Mouse (Mus musculus) intestine, postnatal 0 days (tissue): ENCODE measurements around the gene T2. TPM values are rescaled to one million over a fixed set of nuclear protein-coding genes. Genes with fewer than 3 reads are reported as not detected.

Experiments used
- ATAC-seq: fragments of 200-750 bp; cut with Nextera tagmentation; 2 replicates; pipeline ENCODE4 v1.8.0; 2017; ENCODE audit warnings: mild to moderate bottlenecking, moderate TSS enrichment, moderate library complexity
- H3K27ac ChIP-seq: fragments of 300-500 bp; sonication (generic); 2 replicates; pipeline ENCODE4 v1.5.1; 2014; ENCODE audit warnings: mild to moderate bottlenecking, low read depth, low read length, moderate library complexity
- H3K27me3 ChIP-seq: fragments of 300-500 bp; sonication (generic); replicated peaks from 2 replicates; pipeline ENCODE4 v1.6.1; 2014; ENCODE audit warnings: low read length, mixed read lengths; ENCODE audit not compliant: control insufficient read depth, insufficient read depth
- H3K36me3 ChIP-seq: fragments of 300-500 bp; sonication (generic); 2 replicates; pipeline ENCODE4 v1.6.1; 2014; ENCODE audit warnings: mild to moderate bottlenecking, moderate library complexity; ENCODE audit not compliant: control insufficient read depth, insufficient read depth
- H3K4me1 ChIP-seq: fragments of 300-500 bp; sonication (generic); replicated peaks from 2 replicates; pipeline ENCODE4 v1.6.1; 2014; ENCODE audit warnings: antibody characterized with exemption, low read length, mixed read lengths; ENCODE audit not compliant: control insufficient read depth, insufficient read depth
- H3K4me2 ChIP-seq: fragments of 300-500 bp; sonication (generic); replicated peaks from 2 replicates; pipeline ENCODE4 v1.6.1; 2014; ENCODE audit warnings: low read depth, mild to moderate bottlenecking, moderate library complexity
- H3K4me3 ChIP-seq: fragments of 300-500 bp; sonication (generic); 2 replicates; pipeline ENCODE4 v1.5.1; 2014; ENCODE audit warnings: low read depth, low read length
- H3K9ac ChIP-seq: fragments of 300-500 bp; sonication (generic); 2 replicates; pipeline ENCODE4 v1.6.1; 2014; ENCODE audit warnings: mild to moderate bottlenecking, low read depth, low read length
- H3K9me3 ChIP-seq: fragments of 300-500 bp; sonication (generic); 2 replicates; pipeline ENCODE4 v1.6.1; 2016; ENCODE audit warnings: mixed run types; ENCODE audit not compliant: control insufficient read depth
- CTCF ChIP-seq: sonication (generic); IDR thresholded peaks from 2 replicates; pipeline ENCODE4 v1.5.1; 2016; ENCODE audit warnings: low read depth, mild to moderate bottlenecking, control low read depth, antibody characterized with exemption, moderate library complexity
- WGBS: fragments of 180-500 bp; shearing (Covaris S2); extraction: QIAGEN DNeasy Blood & Tissue Kit; methylation state at CpG from one replicate; pipeline ENCODE4 v1.1.7; 2014; 5-methylcytosine and 5-hydroxymethylcytosine counted together
- polyA plus RNA-seq: library from polyadenylated mRNA; unstranded; fragments of >200 nt; fragmentation: Nextera tagmentation; extraction: Ambion mirVana; gene quantifications from 2 replicates; pipeline ENCODE4 v1.2.1, GENCODE M21; 2015

The T2 gene
- polyA plus RNA-seq, 1 experiment from 2014 or later: 0.10 TPM

GRCm38 (mm10) chr17:8455196-8455595 lies 99.4 kb downstream of the T2 start:
- no peaks in the 10 kb centered on the region for H3K9me3 ChIP-seq
- no peak overlapping the region for H3K4me2 ChIP-seq
- no peaks in the 10 kb centered on the region for H3K27me3 ChIP-seq
- 58% methylated on average over 6 of the region's 6 CpGs for WGBS
- no peak for ATAC-seq
- H3K9ac ChIP-seq: no peak overlapping the region
- no peaks in the 10 kb centered on the region for H3K4me1 ChIP-seq
- H3K27ac ChIP-seq: no peak overlapping the region
- no peak for TF ChIP-seq CTCF
- no peaks in the 10 kb centered on the region for H3K36me3 ChIP-seq
- H3K4me3 ChIP-seq: no peak overlapping the region

- TF ChIP-seq CTCF: no peak
- Histone ChIP-seq H3K36me3 (no peaks in the 10 kb centered on the region), H3K4me2 (no peak overlapping the region), H3K27ac (no peak overlapping the region), H3K9me3 (no peaks in the 10 kb centered on the region), H3K4me3 (no peak overlapping the region), H3K27me3 (no peaks in the 10 kb centered on the region), H3K4me1 (no peaks in the 10 kb centered on the region), H3K9ac (no peak overlapping the region)
- WGBS: 51% methylated on average over 7 of the region's 7 CpGs
- ATAC-seq: no peak
Measured at GRCm38 (mm10) chr17:8455601-8456000, 99.8 kb downstream of the T2 start.

- H3K36me3 ChIP-seq: no peaks in the 10 kb centered on the region
- no peak overlapping the region for H3K9ac ChIP-seq
- no peaks in the 10 kb centered on the region for H3K4me1 ChIP-seq
- no peaks in the 10 kb centered on the region for H3K9me3 ChIP-seq
- H3K4me2 ChIP-seq: no peak overlapping the region
- no peak overlapping the region for H3K27ac ChIP-seq
- 45% methylated on average over 9 of the region's 9 CpGs for whole genome bisulfite sequencing
- no peaks in the 10 kb centered on the region for H3K27me3 ChIP-seq
- no peak for ATAC-seq
- H3K4me3 ChIP-seq: no peak overlapping the region
- no peak for TF ChIP-seq CTCF
Measured at GRCm38 (mm10) chr17:8456856-8457460, 101.2 kb downstream of the T2 start.

- Histone ChIP-seq H3K27ac (no peak overlapping the region), H3K4me2 (no peak overlapping the region), H3K4me1 (no peaks in the 10 kb centered on the region), H3K27me3 (no peaks in the 10 kb centered on the region; the same call in 1 of the 2 replicates), H3K9ac (no peak overlapping the region), H3K36me3 (no peaks in the 10 kb centered on the region), H3K4me3 (no peak overlapping the region), H3K9me3 (no peaks in the 10 kb centered on the region)
- peak; percentile 81 for TF ChIP-seq CTCF
- ATAC-seq: no peak
- WGBS: 7% methylated on average over 4 of the region's 4 CpGs
Measured at GRCm38 (mm10) chr17:8461568-8461967, 105.8 kb downstream of the T2 start.

GRCm38 (mm10) chr17:8463482-8464128 lies 107.8 kb downstream of the T2 start:
- H3K4me2 ChIP-seq: no peak overlapping the region
- no peak overlapping the region for H3K4me3 ChIP-seq
- H3K36me3 ChIP-seq: no peaks in the 10 kb centered on the region
- no peaks in the 10 kb centered on the region for H3K9me3 ChIP-seq
- H3K27ac ChIP-seq: no peak overlapping the region
- TF ChIP-seq CTCF: peak; percentile 90
- H3K9ac ChIP-seq: no peak overlapping the region
- peaks cover 4% of the 10 kb centered on the region for H3K27me3 ChIP-seq
- WGBS: 23% methylated on average over 9 of the region's 9 CpGs
- H3K4me1 ChIP-seq: no peaks in the 10 kb centered on the region
- no peak for ATAC-seq

- no peak overlapping the region for H3K4me2 ChIP-seq
- H3K4me1 ChIP-seq: no peaks in the 10 kb centered on the region
- H3K4me3 ChIP-seq: no peak overlapping the region
- peaks cover 10% of the 10 kb centered on the region for H3K27me3 ChIP-seq
- no peaks in the 10 kb centered on the region for H3K36me3 ChIP-seq
- no peak for TF ChIP-seq CTCF
- H3K9ac ChIP-seq: no peak overlapping the region
- WGBS: 83% methylated on average over 3 of the region's 3 CpGs
- no peaks in the 10 kb centered on the region for H3K9me3 ChIP-seq
- H3K27ac ChIP-seq: no peak overlapping the region
- ATAC-seq: no peak
Measured at GRCm38 (mm10) chr17:8467771-8468170, 112.0 kb downstream of the T2 start.
